Mouse (Mus musculus) hindbrain, embryonic 13.5 days (tissue): Measurements from ENCODE around the gene Narfl. TPM values are rescaled to one million over a fixed set of nuclear protein-coding genes. Genes with fewer than 3 reads are reported as not detected.

ENCODE experiments used
- ATAC-seq: fragments of 200-750 bp; cut with Nextera tagmentation; 2 replicates; pipeline ENCODE4 v1.8.0; 2017; ENCODE audit warnings: moderate TSS enrichment; ENCODE audit not compliant: low FRiP score
- H3K27ac ChIP-seq: fragments of 300-500 bp; sonication (generic); 2 replicates; pipeline ENCODE4 v1.5.1; 2015; ENCODE audit warnings: inconsistent platforms, mild to moderate bottlenecking, moderate library complexity
- H3K27me3 ChIP-seq: fragments of 300-500 bp; sonication (generic); 2 replicates; pipeline ENCODE4 v1.6.1; 2015; ENCODE audit warnings: mild to moderate bottlenecking, inconsistent platforms
- H3K36me3 ChIP-seq: fragments of 300-500 bp; sonication (generic); 2 replicates; pipeline ENCODE4 v1.6.1; 2015; ENCODE audit warnings: mild to moderate bottlenecking, inconsistent platforms
- H3K4me1 ChIP-seq: fragments of 300-500 bp; sonication (generic); replicated peaks from 2 replicates; pipeline ENCODE4 v1.6.1; 2015; ENCODE audit warnings: inconsistent platforms
- H3K4me2 ChIP-seq: fragments of 300-500 bp; sonication (generic); 2 replicates; pipeline ENCODE4 v1.6.1; 2015; ENCODE audit warnings: inconsistent platforms, mild to moderate bottlenecking, moderate library complexity
- H3K4me3 ChIP-seq: fragments of 300-500 bp; sonication (generic); 2 replicates; pipeline ENCODE4 v1.5.1; 2015; ENCODE audit warnings: mild to moderate bottlenecking, inconsistent platforms
- H3K9ac ChIP-seq: fragments of 300-500 bp; sonication (generic); 2 replicates; pipeline ENCODE4 v1.6.1; 2015; ENCODE audit warnings: mild to moderate bottlenecking, inconsistent platforms
- H3K9me3 ChIP-seq: fragments of 300-500 bp; sonication (generic); 2 replicates; pipeline ENCODE4 v1.6.1; 2016; ENCODE audit warnings: inconsistent platforms
- WGBS: fragments of 180-500 bp; shearing (Covaris S2); methylation state at CpG from one replicate; pipeline ENCODE4 v1.1.7; 2015; 5-methylcytosine and 5-hydroxymethylcytosine counted together
- polyA plus RNA-seq: library from polyadenylated mRNA; unstranded; fragments of >200 nt; fragmentation: Nextera tagmentation; extraction: Ambion mirVana; gene quantifications from 2 replicates; pipeline ENCODE4 v1.2.1, GENCODE M21; 2015

Narfl gene
- polyA plus RNA-seq, 1 experiment from 2014 or later, result 27.8 TPM

DNA sequence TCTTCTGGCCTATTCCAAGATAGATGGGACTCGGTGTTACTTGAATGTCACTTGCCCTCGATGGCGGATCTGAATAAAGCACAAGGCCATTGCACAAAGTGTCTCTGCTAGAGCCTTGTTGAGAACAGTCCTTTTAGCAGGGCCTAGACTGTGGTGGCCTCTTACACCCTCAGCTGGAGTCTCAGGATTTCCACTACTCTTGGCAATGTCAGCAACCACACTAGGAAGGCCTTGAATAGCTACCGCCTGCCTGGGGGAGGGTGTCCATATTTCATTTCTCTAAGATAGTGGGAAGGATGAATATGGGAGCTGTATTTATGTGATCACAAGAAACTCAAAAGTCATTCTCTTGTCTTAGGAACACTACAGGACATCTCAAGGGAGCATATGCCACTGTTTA, 25.3 kb upstream of the Narfl start:
- Histone ChIP-seq H3K27ac (no peak overlapping the region), H3K36me3 (no peaks in the 10 kb centered on the region), H3K9ac (no peak overlapping the region), H3K4me2 (no peak overlapping the region), H3K27me3 (0 out of 2 replicates have a peak, but pooled peaks cover 8% of the 10 kb centered on the region), H3K4me1 (peaks cover 7% of the 10 kb centered on the region), H3K9me3 (no peaks in the 10 kb centered on the region), H3K4me3 (no peak overlapping the region)
- 95% methylated on average over 4 of the region's 4 CpGs for WGBS
- no peak for ATAC-seq

DNA sequence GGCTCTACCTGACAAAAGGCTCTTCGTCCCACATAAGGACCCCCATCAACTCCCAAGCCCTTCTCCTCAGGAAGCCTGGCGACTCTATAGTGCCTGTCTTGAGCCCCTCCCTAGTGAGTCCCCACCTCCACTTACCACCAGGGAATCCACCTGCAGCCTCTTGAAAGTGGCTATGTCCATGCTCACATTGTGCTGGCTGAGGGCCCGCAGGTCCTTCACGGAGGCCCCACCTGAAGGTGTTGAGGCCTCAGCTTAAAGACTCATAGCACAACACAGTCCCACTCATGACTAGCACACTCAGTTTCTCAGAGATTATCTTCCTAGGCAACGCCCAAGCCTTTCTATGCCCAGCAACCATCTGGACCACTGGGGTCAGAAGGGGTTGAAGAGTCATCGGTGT, 24.3 kb upstream of the Narfl start:
- no peak overlapping the region for H3K9ac ChIP-seq
- H3K9me3 ChIP-seq, result no peaks in the 10 kb centered on the region
- H3K27ac ChIP-seq, result no peak overlapping the region
- no peaks in the 10 kb centered on the region for H3K36me3 ChIP-seq
- no peak overlapping the region for H3K4me3 ChIP-seq
- H3K4me1 ChIP-seq, result peaks cover 7% of the 10 kb centered on the region
- no peak for ATAC-seq
- H3K27me3 ChIP-seq, result peaks cover 18% of the 10 kb centered on the region; the same call in 1 of the 2 replicates
- H3K4me2 ChIP-seq, result no peak overlapping the region
- 82% methylated on average over 6 of the region's 6 CpGs for WGBS

DNA sequence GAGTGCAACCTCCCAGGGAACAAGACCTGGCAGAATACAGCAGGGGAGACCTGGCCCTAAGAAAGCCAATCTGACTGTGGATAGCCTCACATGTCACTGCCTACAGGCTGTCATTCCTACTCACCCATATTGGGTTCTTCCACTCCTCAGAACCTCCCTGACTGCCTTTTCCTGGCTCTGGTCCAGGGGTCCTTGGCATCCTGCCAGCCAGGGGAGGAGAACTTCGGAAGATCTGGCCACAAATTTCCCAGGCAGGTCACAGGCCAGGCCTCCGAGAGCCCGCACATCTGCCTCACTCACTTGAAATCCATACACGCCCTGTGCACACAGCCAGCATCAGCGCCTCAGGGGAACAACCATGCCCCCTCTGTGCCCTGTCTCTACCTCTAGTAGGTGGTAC, 22.1 kb upstream of the Narfl start:
- WGBS, result 65% methylated on average over 5 of the region's 5 CpGs
- H3K36me3 ChIP-seq, result no peaks in the 10 kb centered on the region
- H3K4me3 ChIP-seq, result no peak overlapping the region
- no peak for ATAC-seq
- H3K27me3 ChIP-seq, result peaks cover 20% of the 10 kb centered on the region; the same call in 1 of the 2 replicates
- H3K4me2 ChIP-seq, result no peak overlapping the region
- H3K27ac ChIP-seq, result no peak overlapping the region
- no peaks in the 10 kb centered on the region for H3K9me3 ChIP-seq
- peaks cover 7% of the 10 kb centered on the region for H3K4me1 ChIP-seq
- no peak overlapping the region for H3K9ac ChIP-seq

DNA sequence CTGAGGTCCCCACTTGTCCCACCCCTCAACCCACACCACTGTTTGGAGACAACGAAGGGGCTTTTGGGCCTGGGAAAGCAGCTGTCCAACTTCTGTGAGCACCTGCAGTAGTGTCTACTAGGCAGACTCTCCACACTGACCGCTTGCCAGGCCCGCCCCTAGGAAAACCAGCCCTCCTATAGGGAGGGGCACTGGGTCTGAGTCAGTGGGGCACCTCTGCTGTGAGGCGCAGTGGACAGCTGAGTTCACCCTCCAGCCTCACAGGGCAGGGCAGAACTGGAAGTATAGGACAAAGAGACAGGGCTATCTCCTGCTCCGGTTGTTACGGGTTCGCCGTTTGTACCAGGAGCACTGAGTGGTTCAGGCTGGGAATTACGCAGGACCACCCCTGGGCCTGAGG, 19.3 kb upstream of the Narfl start, which contains the start of gene Msln:
Msln (minus strand) TSS at position 138 of the 400 bp plus-strand sequence.
- H3K9ac ChIP-seq, result no peak within 1 kb of the TSS
- H3K4me3 ChIP-seq, result no peak within 1 kb of the TSS
- no peak within 1 kb of the TSS for H3K4me2 ChIP-seq
- no peak for ATAC-seq
- H3K36me3 ChIP-seq, result no peaks in the 10 kb centered on the region
- peaks cover 7% of the 10 kb centered on the region for H3K4me1 ChIP-seq
- H3K9me3 ChIP-seq, result no peaks in the 10 kb centered on the region
- 84% methylated on average over 9 of the region's 9 CpGs for WGBS
- H3K27me3 ChIP-seq, result peaks cover 39% of the 10 kb centered on the region
- no peak within 1 kb of the TSS for H3K27ac ChIP-seq

DNA sequence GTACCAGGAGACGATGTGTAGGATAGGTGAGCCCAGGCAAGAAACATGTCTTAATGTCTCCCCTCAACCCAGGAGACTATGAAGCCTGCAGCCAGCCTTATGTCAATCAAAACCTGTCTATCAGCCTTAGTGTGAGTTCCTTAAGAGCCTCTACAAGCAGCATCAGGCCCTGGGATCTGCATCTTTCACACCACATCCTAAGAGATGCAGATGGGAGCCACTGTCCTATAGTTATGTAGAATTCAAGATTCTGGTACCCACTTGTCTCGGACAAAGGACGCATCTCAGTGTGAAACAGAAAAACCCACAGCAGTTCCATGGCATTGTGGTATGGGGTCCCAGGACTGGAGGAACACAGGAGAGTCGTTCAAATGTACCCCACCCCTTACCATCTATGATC, 18.5 kb upstream of the Narfl start:
- no peak for ATAC-seq
- Histone ChIP-seq H3K36me3 (no peaks in the 10 kb centered on the region), H3K27me3 (peaks cover 40% of the 10 kb centered on the region), H3K9me3 (no peaks in the 10 kb centered on the region), H3K4me3 (no peak overlapping the region), H3K4me1 (peaks cover 7% of the 10 kb centered on the region), H3K4me2 (no peak overlapping the region), H3K9ac (no peak overlapping the region), H3K27ac (no peak overlapping the region)
- WGBS, result 82% methylated on average over 4 of the region's 4 CpGs

DNA sequence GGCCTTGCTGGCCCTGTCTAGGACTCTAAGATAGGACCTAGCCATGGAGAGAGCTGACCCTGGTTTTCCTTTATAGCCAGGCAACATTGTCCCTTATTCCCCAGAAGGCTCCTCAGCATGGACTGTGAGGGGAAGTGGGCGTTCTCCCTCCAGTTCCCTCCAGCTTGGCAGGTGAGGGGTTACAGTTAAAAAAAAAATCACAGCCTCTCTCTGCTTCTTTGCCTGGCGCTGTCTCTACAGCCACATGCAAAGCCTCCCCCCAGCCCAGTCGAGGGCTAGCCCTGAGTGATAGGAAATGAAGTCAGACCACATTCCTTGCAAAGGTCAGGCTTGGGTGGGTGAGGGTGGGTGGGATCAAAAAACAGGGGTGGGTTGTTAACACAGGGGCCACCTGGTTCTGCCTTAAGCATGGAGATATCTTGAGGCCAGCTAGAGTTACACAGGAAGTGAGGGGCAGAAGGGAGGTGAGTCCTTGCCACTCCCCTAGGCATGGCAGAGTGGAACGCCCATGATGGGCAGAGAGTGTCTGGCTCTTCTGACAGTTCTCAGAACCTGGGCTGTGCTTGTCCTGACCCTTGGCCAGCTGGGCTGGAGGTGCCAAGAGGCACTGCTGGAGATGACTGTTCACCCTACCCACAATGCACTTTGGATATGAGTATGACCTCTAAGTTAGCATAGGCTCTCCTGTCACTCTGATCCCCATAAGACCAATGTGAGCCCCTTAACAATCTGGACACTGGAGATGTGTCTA, 17.8 kb upstream of the Narfl start:
- no peak for ATAC-seq

DNA sequence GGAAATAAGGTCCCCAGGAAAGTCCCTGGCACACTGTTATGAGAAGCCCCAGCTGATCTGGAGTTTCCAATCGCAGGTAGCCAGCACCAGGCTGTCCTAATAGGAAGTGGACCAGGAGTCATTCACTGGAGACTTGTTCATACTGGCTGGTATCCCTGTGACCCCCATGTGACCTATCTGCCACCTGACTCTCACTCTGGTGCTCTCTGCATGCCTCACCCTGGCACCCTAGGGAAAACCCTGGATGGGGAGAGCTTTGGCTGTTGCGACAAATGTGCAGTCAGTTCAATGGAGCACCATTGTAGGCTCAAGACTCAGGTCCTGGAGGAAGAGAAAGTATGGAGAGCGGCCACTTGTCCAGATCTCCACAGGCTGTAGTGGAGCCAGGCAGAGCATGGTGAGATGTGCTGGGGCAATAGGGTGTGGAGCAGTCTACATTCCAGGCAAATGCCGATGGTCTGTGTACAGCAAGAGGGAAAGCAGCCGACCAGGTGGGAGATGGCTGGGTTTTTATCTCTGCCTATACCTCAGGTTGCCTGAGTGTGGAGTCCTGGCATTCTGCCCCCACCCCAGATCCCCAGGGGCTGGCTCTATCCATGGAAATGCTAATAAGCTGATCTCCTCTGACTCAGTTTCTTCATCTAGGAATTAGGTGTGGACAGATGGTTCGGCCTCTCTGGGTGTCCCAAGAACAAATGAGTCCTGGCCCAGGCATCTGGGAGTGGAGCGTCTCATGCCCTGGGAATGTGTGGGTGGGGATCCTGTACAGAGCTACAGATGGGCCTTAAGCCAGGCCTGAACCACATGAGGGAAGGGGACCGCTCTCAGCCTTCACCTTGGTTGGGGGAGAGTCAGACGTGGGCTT, 17.0 kb upstream of the Narfl start:
- Histone ChIP-seq H3K27ac (no peak overlapping the region), H3K36me3 (no peaks in the 10 kb centered on the region), H3K4me3 (no peak overlapping the region), H3K4me2 (no peak overlapping the region), H3K4me1 (peaks cover 3% of the 10 kb centered on the region), H3K27me3 (peaks cover 41% of the 10 kb centered on the region), H3K9me3 (no peaks in the 10 kb centered on the region), H3K9ac (no peak overlapping the region)
- no peak for ATAC-seq
- WGBS, result 83% methylated on average over 9 of the region's 9 CpGs

More for the DNA sequence above, 17.8 kb upstream of the Narfl start:
- no peak overlapping the region for H3K27ac ChIP-seq
- WGBS, result 60% methylated on average over 4 of the region's 4 CpGs
- H3K27me3 ChIP-seq, result peaks cover 40% of the 10 kb centered on the region
- no peak overlapping the region for H3K9ac ChIP-seq
- peaks cover 7% of the 10 kb centered on the region for H3K4me1 ChIP-seq
- H3K4me2 ChIP-seq, result no peak overlapping the region
- no peak overlapping the region for H3K4me3 ChIP-seq
- no peaks in the 10 kb centered on the region for H3K9me3 ChIP-seq
- no peaks in the 10 kb centered on the region for H3K36me3 ChIP-seq

DNA sequence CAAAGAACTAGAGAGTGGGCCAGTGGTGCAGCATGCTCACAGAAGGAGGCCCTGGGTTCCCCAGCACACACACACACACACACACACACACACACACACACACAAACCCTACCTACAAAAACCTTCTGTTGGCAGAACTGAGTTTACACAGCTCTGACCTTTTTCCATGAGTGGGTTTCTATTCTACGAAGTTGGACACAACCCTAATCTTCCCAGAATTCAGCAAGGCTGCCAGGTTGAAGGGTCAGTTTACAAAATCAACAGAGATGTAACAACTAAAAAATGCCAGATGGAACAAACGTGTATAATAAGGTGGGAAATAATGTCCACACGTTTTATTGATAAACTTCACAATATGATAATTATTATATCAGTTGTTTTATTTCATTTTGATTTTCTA, 15.9 kb upstream of the Narfl start:
- no peak for ATAC-seq
- Histone ChIP-seq H3K27ac (no peak overlapping the region), H3K4me1 (no peaks in the 10 kb centered on the region), H3K4me3 (no peak overlapping the region), H3K9me3 (no peaks in the 10 kb centered on the region), H3K27me3 (peaks cover 43% of the 10 kb centered on the region), H3K36me3 (no peaks in the 10 kb centered on the region), H3K9ac (no peak overlapping the region), H3K4me2 (no peak overlapping the region)
- WGBS, result 75% methylated on average over 3 of the region's 3 CpGs

DNA sequence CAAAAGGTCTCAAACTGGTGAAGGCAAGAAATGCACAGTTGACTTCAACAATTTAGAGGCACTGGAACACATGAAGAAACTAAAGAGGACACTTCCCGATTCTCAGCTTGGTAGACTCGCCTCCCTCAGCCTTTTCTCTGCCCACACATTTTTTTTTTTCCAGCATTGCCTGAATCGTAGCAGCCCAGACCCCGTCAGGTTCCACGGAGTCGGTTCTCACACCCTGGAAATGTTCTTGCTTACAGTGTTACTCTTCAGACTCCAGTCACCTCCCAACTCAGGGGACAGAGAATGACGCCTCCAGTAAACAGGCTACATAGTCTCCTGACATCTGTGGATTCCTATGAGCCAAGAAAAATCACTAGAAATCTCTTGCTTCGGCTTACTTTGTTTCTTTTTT, 13.4 kb upstream of the Narfl start:
- no peak overlapping the region for H3K4me2 ChIP-seq
- H3K36me3 ChIP-seq, result no peaks in the 10 kb centered on the region
- ATAC-seq, result no peak
- no peaks in the 10 kb centered on the region for H3K9me3 ChIP-seq
- H3K27me3 ChIP-seq, result peaks cover 28% of the 10 kb centered on the region
- no peak overlapping the region for H3K4me3 ChIP-seq
- WGBS, result 81% methylated on average over 8 of the region's 8 CpGs
- no peak overlapping the region for H3K9ac ChIP-seq
- H3K4me1 ChIP-seq, result no peaks in the 10 kb centered on the region
- no peak overlapping the region for H3K27ac ChIP-seq

DNA sequence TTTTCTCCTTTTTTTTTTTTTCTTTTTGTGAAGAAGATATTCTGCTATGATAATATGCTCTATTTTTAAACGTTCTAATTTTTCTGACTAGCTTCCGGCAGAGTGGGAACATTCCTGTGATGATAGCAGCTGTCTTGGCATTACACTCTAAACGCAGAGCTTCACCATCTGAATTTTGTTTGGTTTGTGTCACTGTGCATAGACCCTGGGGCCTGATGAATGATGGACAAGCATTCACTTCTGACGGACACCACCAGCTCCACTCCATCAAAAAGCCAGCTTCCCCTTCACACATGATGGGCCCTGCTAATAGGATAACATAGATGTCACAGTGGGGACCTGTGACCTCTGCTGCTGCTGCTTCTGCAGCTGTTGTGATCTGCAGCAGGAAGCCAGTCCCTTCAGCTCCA, 12.0 kb upstream of the Narfl start:
- Histone ChIP-seq H3K9me3 (no peaks in the 10 kb centered on the region), H3K27me3 (peaks cover 30% of the 10 kb centered on the region), H3K27ac (no peak overlapping the region), H3K4me2 (no peak overlapping the region), H3K4me1 (peaks cover 3% of the 10 kb centered on the region; the same call in 1 of the 2 replicates), H3K4me3 (no peak overlapping the region), H3K36me3 (no peaks in the 10 kb centered on the region), H3K9ac (no peak overlapping the region)
- 42% methylated on average over 4 of the region's 4 CpGs for WGBS
- no peak for ATAC-seq

DNA sequence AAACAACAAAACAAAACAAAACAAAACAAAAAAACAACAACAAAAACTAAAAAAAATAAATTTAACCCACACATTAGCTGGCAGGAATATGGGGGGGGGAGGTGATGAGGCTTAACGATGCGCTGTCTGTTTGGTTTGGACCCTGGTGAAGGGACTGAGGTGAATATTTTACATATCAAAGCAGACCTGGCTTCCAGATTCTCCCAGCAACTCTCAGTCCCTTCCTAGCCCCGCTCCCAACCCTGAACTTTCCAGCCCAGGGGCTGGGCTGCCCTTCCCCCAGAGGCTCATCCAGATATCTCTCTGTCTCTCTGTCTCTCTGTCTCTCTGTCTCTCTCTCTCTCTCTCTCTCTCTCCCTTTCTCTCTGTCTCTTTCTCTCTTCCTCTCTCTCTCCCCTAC, 11.0 kb upstream of the Narfl start:
- Histone ChIP-seq H3K36me3 (no peaks in the 10 kb centered on the region), H3K27ac (no peak overlapping the region), H3K9ac (no peak overlapping the region), H3K4me1 (peaks cover 3% of the 10 kb centered on the region; the same call in 1 of the 2 replicates), H3K27me3 (peaks cover 33% of the 10 kb centered on the region), H3K4me3 (no peak overlapping the region), H3K9me3 (no peaks in the 10 kb centered on the region), H3K4me2 (no peak overlapping the region)
- no peak for ATAC-seq
- 35% methylated on average over 3 of the region's 3 CpGs for WGBS

DNA sequence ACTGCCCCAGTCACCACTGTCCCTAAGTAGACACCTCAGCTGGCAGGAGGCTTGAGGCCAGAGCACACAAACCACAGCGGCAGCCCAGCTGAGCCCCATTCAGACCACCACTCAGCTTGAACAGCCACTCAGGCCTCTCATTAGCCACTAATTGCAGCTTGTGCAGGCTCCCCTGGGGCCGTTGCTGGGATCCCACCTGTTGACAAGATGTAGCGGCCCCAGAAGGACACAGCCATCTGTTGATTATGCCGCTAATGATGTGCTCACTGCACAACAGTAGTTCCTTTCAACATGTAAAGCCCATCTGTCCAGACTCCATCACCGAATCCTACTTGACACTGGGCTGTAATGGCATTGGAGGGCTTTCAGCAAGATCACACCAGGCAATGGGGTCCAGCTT, 7.7 kb upstream of the Narfl start:
- no peak overlapping the region for H3K4me3 ChIP-seq
- 42% methylated on average over 5 of the region's 5 CpGs for WGBS
- no peaks in the 10 kb centered on the region for H3K9me3 ChIP-seq
- no peak overlapping the region for H3K4me2 ChIP-seq
- no peak for ATAC-seq
- H3K9ac ChIP-seq, result no peak overlapping the region
- peaks cover 3% of the 10 kb centered on the region; the same call in 1 of the 2 replicates for H3K4me1 ChIP-seq
- no peak overlapping the region for H3K27ac ChIP-seq
- H3K36me3 ChIP-seq, result no peaks in the 10 kb centered on the region
- peaks cover 35% of the 10 kb centered on the region for H3K27me3 ChIP-seq
